Comparison of ENCODE assay signal across 10 mouse cellular contexts in the genomic region with DNA sequence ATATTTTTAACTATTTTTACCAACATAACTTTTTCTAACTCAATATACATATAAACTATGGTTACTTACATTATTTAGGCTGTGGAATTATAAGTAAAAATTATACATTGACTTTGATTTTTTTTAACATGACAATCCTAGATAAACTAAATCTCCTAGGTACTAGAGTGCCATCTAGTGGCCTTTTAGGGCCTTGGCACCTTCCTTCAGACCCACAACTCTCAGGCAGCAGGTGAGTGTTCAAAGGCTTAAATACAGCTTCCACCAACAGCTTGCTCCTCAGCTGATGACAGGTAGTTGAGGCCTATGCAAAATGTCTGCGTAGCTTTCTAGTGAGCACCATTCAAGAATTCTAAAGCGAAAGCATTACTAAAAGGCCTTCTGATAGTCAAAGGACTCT. TPM values are rescaled to one million over a fixed set of nuclear protein-coding genes. Genes with fewer than 3 reads are reported as not detected.
DNase-seq lines count a peak whose midpoint lies in the region; ATAC-seq and TF ChIP-seq lines count a peak whose summit lies in the region.
"Had no signal": no experiment of that assay in that cellular context is flagged by ENCODE, and none has a peak within 500 bp of the region (broad histone marks: within the 10 kb centered on the region; RNA-seq: fewer than 3 reads in every experiment).

No protein-coding gene starts in this region.

- peak; percentile 96 for ATAC-seq in common myeloid progenitor, adult 5-6 weeks (replicated peaks; ENCODE audit: low read depth, poor library complexity, severe bottlenecking)

- peak; percentile 92 for TF ChIP-seq CTCF in gastrocnemius, adult 2 months (IDR thresholded peaks at IDR 0.05)

- 75% methylated on average over 2 of the region's 2 CpGs for WGBS in large intestine, adult 2 months

- H3K27ac ChIP-seq in gastrocnemius, adult 2 months = no peak overlapping the region
- H3K27ac ChIP-seq: embryonic facial prominence, embryonic 13.5 days; limb, embryonic 15.5 days had no signal

- H3K4me3 ChIP-seq in gastrocnemius, adult 2 months = no peak overlapping the region
- H3K4me3 ChIP-seq: embryonic facial prominence, embryonic 13.5 days; limb, embryonic 15.5 days had no signal

- intact Hi-C loops in gastrocnemius, adult 2 months (cut with DNase I) = no loop called here

- no peak for DNase-seq in gastrocnemius, adult 2 months
- no peak for DNase-seq in gastrocnemius, postnatal 4 days (ENCODE audit: low spot score in 2 of 2)
- peak; percentile 22 for DNase-seq in urinary bladder, postnatal 14 days (ENCODE audit: low spot score)
- DNase-seq in urinary bladder, postnatal 4 days (ENCODE audit: low spot score in 2 of 2) = no peak
- peak; percentile 38 for DNase-seq in large intestine, adult 2 months (ENCODE audit: low read depth, low spot score)
- DNase-seq in retina, postnatal 1 day = peak; percentile 58
- DNase-seq in urinary bladder, adult 2 months (ENCODE audit: low spot score) = no peak

RNA-seq across cellular contexts. Expression of a gene that starts 10.1 kb away (rescaled TPM):
- total RNA-seq in gastrocnemius, adult 2 months (2021) = 10 to 100 TPM; 22.7 to 24.3 TPM
- 10 to 100 TPM; 39.6 to 40.8 TPM for total RNA-seq in gastrocnemius, postnatal 4 days (2021)
- total RNA-seq in common myeloid progenitor, adult 5-6 weeks (2017) = 33.5 and 37.7 TPM in 2 replicates
- 12.9 and 16.5 TPM in 2 replicates for polyA plus RNA-seq in large intestine, adult 2 months (2012; rRNA removed)
- 30.8 and 30.9 TPM in 2 replicates for polyA plus RNA-seq in urinary bladder, adult 2 months (2012; rRNA removed)

RNA-seq across cellular contexts. Expression of a gene that starts 54.0 kb away (rescaled TPM):
- 10 to 100 TPM; 19.2 to 19.5 TPM for total RNA-seq in gastrocnemius, adult 2 months (2021)
- 10 to 100 TPM; 38.6 to 44.3 TPM for total RNA-seq in gastrocnemius, postnatal 4 days (2021)
- 34.9 and 73.0 TPM in 2 replicates for total RNA-seq in common myeloid progenitor, adult 5-6 weeks (2017)
- polyA plus RNA-seq in large intestine, adult 2 months (2012; rRNA removed) = 9.7 and 16.0 TPM in 2 replicates
- 35.9 and 39.2 TPM in 2 replicates for polyA plus RNA-seq in urinary bladder, adult 2 months (2012; rRNA removed)

RNA-seq across cellular contexts. Expression of a gene that starts 55.8 kb away (rescaled TPM):
- 10 to 100 TPM; 31.6 to 37.4 TPM for total RNA-seq in gastrocnemius, adult 2 months (2021)
- 10 to 100 TPM; 40.4 to 43.9 TPM for total RNA-seq in gastrocnemius, postnatal 4 days (2021)
- 77.1 and 83.1 TPM in 2 replicates for total RNA-seq in common myeloid progenitor, adult 5-6 weeks (2017)
- 9.8 and 12.8 TPM in 2 replicates for polyA plus RNA-seq in large intestine, adult 2 months (2012; rRNA removed)
- polyA plus RNA-seq in urinary bladder, adult 2 months (2012; rRNA removed) = 29.8 and 31.5 TPM in 2 replicates

Comparison
In these comparisons a context has a peak if more than half of its experiments do, and no peak if none do; other contexts are left out.
1. DNase-seq: peak in urinary bladder, postnatal 14 days (single experiment), large intestine, adult 2 months (single experiment) and retina, postnatal 1 day (single experiment); none in gastrocnemius, adult 2 months (single experiment), gastrocnemius, postnatal 4 days (0 of 2), urinary bladder, postnatal 4 days (0 of 2) and urinary bladder, adult 2 months (single experiment).